Mouse (Mus musculus): ENCODE measurements around the gene Igsf21. TPM values are rescaled to one million over a fixed set of nuclear protein-coding genes. Genes with fewer than 3 reads are reported as not detected.

The Igsf21 gene
- polyA plus RNA-seq, 1 experiment from 2014 or later = 0.07 TPM

GRCm38 (mm10) chr4:140089676-140090075, 156.9 kb downstream of the Igsf21 start:
- H3K9ac ChIP-seq = no peak overlapping the region
- no peaks in the 10 kb centered on the region for H3K36me3 ChIP-seq (replicated peaks)
- H3K4me2 ChIP-seq = no peak overlapping the region
- no peak for ATAC-seq (ENCODE audit: insufficient read depth)
- H3K27ac ChIP-seq (replicated peaks) = no peak overlapping the region
- no peaks in the 10 kb centered on the region for H3K9me3 ChIP-seq (replicated peaks)
- no peaks in the 10 kb centered on the region for H3K4me1 ChIP-seq (replicated peaks)
- H3K27me3 ChIP-seq = no peaks in the 10 kb centered on the region
- no peak overlapping the region for H3K4me3 ChIP-seq (replicated peaks)
- 55% methylated on average over 4 of the region's 4 CpGs for WGBS (ENCODE audit: insufficient replicate concordance)

- Histone ChIP-seq H3K9ac (no peak overlapping the region), H3K4me3 (replicated peaks) (no peak overlapping the region), H3K27ac (replicated peaks) (no peak overlapping the region), H3K36me3 (replicated peaks) (no peaks in the 10 kb centered on the region), H3K4me2 (no peak overlapping the region), H3K27me3 (no peaks in the 10 kb centered on the region), H3K9me3 (replicated peaks) (no peaks in the 10 kb centered on the region), H3K4me1 (replicated peaks) (no peaks in the 10 kb centered on the region)
- 65% methylated on average over 12 of the region's 12 CpGs for WGBS (ENCODE audit: insufficient replicate concordance)
- no peak for ATAC-seq (ENCODE audit: insufficient read depth)
Observed at GRCm38 (mm10) chr4:140088711-140089440, 157.7 kb downstream of the Igsf21 start.

- H3K27ac ChIP-seq (replicated peaks) = no peak overlapping the region
- no peak for ATAC-seq (ENCODE audit: insufficient read depth)
Observed at GRCm38 (mm10) chr4:140086192-140086591, 160.4 kb downstream of the Igsf21 start.

GRCm38 (mm10) chr4:140084521-140085011, 162.0 kb downstream of the Igsf21 start:
- no peak overlapping the region for H3K9ac ChIP-seq
- H3K9me3 ChIP-seq (replicated peaks) = no peaks in the 10 kb centered on the region
- H3K4me3 ChIP-seq (replicated peaks) = no peak overlapping the region
- H3K27me3 ChIP-seq = no peaks in the 10 kb centered on the region
- H3K4me2 ChIP-seq = no peak overlapping the region
- no peak for ATAC-seq (ENCODE audit: insufficient read depth)
- H3K27ac ChIP-seq (replicated peaks) = no peak overlapping the region
- H3K4me1 ChIP-seq (replicated peaks) = no peaks in the 10 kb centered on the region
- 58% methylated on average over 11 of the region's 11 CpGs for WGBS (ENCODE audit: insufficient replicate concordance)
- H3K36me3 ChIP-seq (replicated peaks) = no peaks in the 10 kb centered on the region

More at GRCm38 (mm10) chr4:140086192-140086591, 160.4 kb downstream of the Igsf21 start:
- no peak overlapping the region for H3K4me2 ChIP-seq
- H3K36me3 ChIP-seq (replicated peaks) = no peaks in the 10 kb centered on the region
- WGBS (ENCODE audit: insufficient replicate concordance) = 51% methylated on average over 7 of the region's 7 CpGs
- H3K4me3 ChIP-seq (replicated peaks) = no peak overlapping the region
- no peaks in the 10 kb centered on the region for H3K9me3 ChIP-seq (replicated peaks)
- no peaks in the 10 kb centered on the region for H3K4me1 ChIP-seq (replicated peaks)
- no peak overlapping the region for H3K9ac ChIP-seq
- H3K27me3 ChIP-seq = no peaks in the 10 kb centered on the region

- no peaks in the 10 kb centered on the region for H3K27me3 ChIP-seq
- H3K9ac ChIP-seq = no peak overlapping the region
- H3K4me1 ChIP-seq (replicated peaks) = no peaks in the 10 kb centered on the region
- ATAC-seq (ENCODE audit: insufficient read depth) = no peak
- H3K36me3 ChIP-seq (replicated peaks) = no peaks in the 10 kb centered on the region
- H3K4me3 ChIP-seq (replicated peaks) = no peak overlapping the region
- no peaks in the 10 kb centered on the region for H3K9me3 ChIP-seq (replicated peaks)
- H3K4me2 ChIP-seq = no peak overlapping the region
- no peak overlapping the region for H3K27ac ChIP-seq (replicated peaks)
- WGBS (ENCODE audit: insufficient replicate concordance) = 56% methylated on average over 5 of the region's 5 CpGs
Observed at GRCm38 (mm10) chr4:140084064-140084463, 162.5 kb downstream of the Igsf21 start.

GRCm38 (mm10) chr4:140078416-140078815, 168.2 kb downstream of the Igsf21 start:
- Histone ChIP-seq H3K4me2 (no peak overlapping the region), H3K27ac (replicated peaks) (no peak overlapping the region), H3K27me3 (no peaks in the 10 kb centered on the region), H3K4me1 (replicated peaks) (no peaks in the 10 kb centered on the region), H3K4me3 (replicated peaks) (no peak overlapping the region), H3K9me3 (replicated peaks) (no peaks in the 10 kb centered on the region), H3K9ac (no peak overlapping the region), H3K36me3 (replicated peaks) (no peaks in the 10 kb centered on the region)
- WGBS (ENCODE audit: insufficient replicate concordance) = 70% methylated on average over 5 of the region's 5 CpGs
- ATAC-seq (ENCODE audit: insufficient read depth) = no peak

- H3K9ac ChIP-seq = no peak overlapping the region
- no peaks in the 10 kb centered on the region for H3K9me3 ChIP-seq (replicated peaks)
- H3K27me3 ChIP-seq = no peaks in the 10 kb centered on the region
- no peak overlapping the region for H3K4me2 ChIP-seq
- ATAC-seq (ENCODE audit: insufficient read depth) = no peak
- WGBS (ENCODE audit: insufficient replicate concordance) = 61% methylated on average over 8 of the region's 8 CpGs
- no peak overlapping the region for H3K4me3 ChIP-seq (replicated peaks)
- no peaks in the 10 kb centered on the region for H3K4me1 ChIP-seq (replicated peaks)
- no peak overlapping the region for H3K27ac ChIP-seq (replicated peaks)
- no peaks in the 10 kb centered on the region for H3K36me3 ChIP-seq (replicated peaks)
Observed at GRCm38 (mm10) chr4:140077615-140078014, 169.0 kb downstream of the Igsf21 start.

GRCm38 (mm10) chr4:140076852-140077563, 169.6 kb downstream of the Igsf21 start:
- Histone ChIP-seq H3K9ac (no peak overlapping the region), H3K4me3 (replicated peaks) (no peak overlapping the region), H3K27me3 (no peaks in the 10 kb centered on the region), H3K4me1 (replicated peaks) (no peaks in the 10 kb centered on the region), H3K9me3 (replicated peaks) (no peaks in the 10 kb centered on the region), H3K27ac (replicated peaks) (no peak overlapping the region), H3K4me2 (no peak overlapping the region), H3K36me3 (replicated peaks) (no peaks in the 10 kb centered on the region)
- no peak for ATAC-seq (ENCODE audit: insufficient read depth)
- 58% methylated on average over 12 of the region's 12 CpGs for WGBS (ENCODE audit: insufficient replicate concordance)

- H3K4me3 ChIP-seq (replicated peaks) = no peak overlapping the region
- H3K27me3 ChIP-seq = no peaks in the 10 kb centered on the region
- ATAC-seq (ENCODE audit: insufficient read depth) = no peak
- no peak overlapping the region for H3K9ac ChIP-seq
- WGBS (ENCODE audit: insufficient replicate concordance) = 51% methylated on average over 6 of the region's 6 CpGs
- no peak overlapping the region for H3K4me2 ChIP-seq
- no peaks in the 10 kb centered on the region for H3K4me1 ChIP-seq (replicated peaks)
- H3K27ac ChIP-seq (replicated peaks) = no peak overlapping the region
- H3K9me3 ChIP-seq (replicated peaks) = no peaks in the 10 kb centered on the region
- H3K36me3 ChIP-seq (replicated peaks) = no peaks in the 10 kb centered on the region
Observed at GRCm38 (mm10) chr4:140076428-140076827, 170.2 kb downstream of the Igsf21 start.

- 0 out of 2 replicates have a peak, but pooled peaks cover 3% of the 10 kb centered on the region for H3K27me3 ChIP-seq
- no peak overlapping the region for H3K4me3 ChIP-seq (replicated peaks)
- no peaks in the 10 kb centered on the region for H3K9me3 ChIP-seq (replicated peaks)
- 18% methylated on average over 17 of the region's 17 CpGs for WGBS (ENCODE audit: insufficient replicate concordance)
- no peak overlapping the region for H3K27ac ChIP-seq (replicated peaks)
- H3K36me3 ChIP-seq (replicated peaks) = no peaks in the 10 kb centered on the region
- no peaks in the 10 kb centered on the region for H3K4me1 ChIP-seq (replicated peaks)
- no peak overlapping the region for H3K4me2 ChIP-seq
- no peak overlapping the region for H3K9ac ChIP-seq
- no peak for ATAC-seq (ENCODE audit: insufficient read depth)
Observed at GRCm38 (mm10) chr4:140071047-140071446, 175.5 kb downstream of the Igsf21 start.

GRCm38 (mm10) chr4:140070331-140070652, 176.3 kb downstream of the Igsf21 start:
- Histone ChIP-seq H3K27ac (replicated peaks) (no peak overlapping the region), H3K4me1 (replicated peaks) (no peaks in the 10 kb centered on the region), H3K27me3 (0 out of 2 replicates have a peak, but pooled peaks cover 3% of the 10 kb centered on the region), H3K9me3 (replicated peaks) (no peaks in the 10 kb centered on the region), H3K4me2 (no peak overlapping the region), H3K4me3 (replicated peaks) (no peak overlapping the region), H3K9ac (no peak overlapping the region), H3K36me3 (replicated peaks) (no peaks in the 10 kb centered on the region)
- no peak for ATAC-seq (ENCODE audit: insufficient read depth)
- 33% methylated on average over 10 of the region's 10 CpGs for WGBS (ENCODE audit: insufficient replicate concordance)

All from liver, embryonic 15.5 days (tissue).